Mouse (Mus musculus) thymus, adult 2 months (tissue): ENCODE results near the gene Scyl2.

Source experiments
- CTCF ChIP-seq: fragments of 200-500 bp; IDR thresholded peaks from 2 replicates; pipeline ENCODE4 v1.5.1; 2012; ENCODE audit warnings: mild to moderate bottlenecking, control low read depth, low read length, moderate library complexity, borderline replicate concordance; ENCODE audit not compliant: control insufficient read depth, poor library complexity, insufficient read depth; ENCODE audit errors: extremely low read depth
- POLR2A ChIP-seq: fragments of 200-500 bp; IDR thresholded peaks from 2 replicates; pipeline ENCODE4 v1.6.1; 2012; ENCODE audit warnings: mild to moderate bottlenecking, low read length, control low read depth, moderate library complexity; ENCODE audit not compliant: control insufficient read depth, poor library complexity, insufficient read depth; ENCODE audit errors: extremely low read depth

GRCm38 (mm10) chr10:89599311-89599710 is 86.8 kb downstream of the Scyl2 start:
- no peak for TF ChIP-seq CTCF
- TF ChIP-seq POLR2A = no peak
